Mouse (Mus musculus) heart, postnatal 0 days (tissue): ENCODE data around the gene Col11a2. TPM values are rescaled to one million over a fixed set of nuclear protein-coding genes. Genes with fewer than 3 reads are reported as not detected.

Source experiments
- ATAC-seq: fragments of 200-750 bp; cut with Nextera tagmentation; 2 replicates; pipeline ENCODE4 v1.8.0; 2017; ENCODE audit warnings: low read depth, moderate number of reproducible peaks, moderate library complexity; ENCODE audit not compliant: insufficient read depth
- DNase-seq: peaks from one replicate; pipeline ENCODE4 v3.0.0-alpha.2; 2016; ENCODE audit warnings: low spot score
- H3K27ac ChIP-seq: fragments of 300-500 bp; sonication (generic); 2 replicates; pipeline ENCODE4 v1.5.1; 2014; ENCODE audit warnings: low read depth, mild to moderate bottlenecking
- H3K27me3 ChIP-seq: fragments of 300-500 bp; sonication (generic); 2 replicates; pipeline ENCODE4 v1.6.1; 2014; ENCODE audit warnings: low read length, mixed read lengths; ENCODE audit not compliant: control insufficient read depth, insufficient read depth
- H3K36me3 ChIP-seq: fragments of 300-500 bp; sonication (generic); replicated peaks from 2 replicates; pipeline ENCODE4 v1.6.1; 2014; ENCODE audit warnings: low read length, mixed read lengths; ENCODE audit not compliant: control insufficient read depth, insufficient read depth
- H3K4me1 ChIP-seq: fragments of 300-500 bp; sonication (generic); 2 replicates; pipeline ENCODE4 v1.6.1; 2014; ENCODE audit warnings: antibody characterized with exemption; ENCODE audit not compliant: control insufficient read depth, insufficient read depth
- H3K4me2 ChIP-seq: fragments of 300-500 bp; sonication (generic); 2 replicates; pipeline ENCODE4 v1.6.1; 2014; ENCODE audit warnings: low read depth, mild to moderate bottlenecking, low read length, moderate library complexity
- H3K4me3 ChIP-seq: fragments of 300-500 bp; sonication (generic); 2 replicates; pipeline ENCODE4 v1.5.1; 2014; ENCODE audit warnings: low read depth, low read length
- H3K9ac ChIP-seq: fragments of 300-500 bp; sonication (generic); replicated peaks from 2 replicates; pipeline ENCODE4 v1.6.1; 2014; ENCODE audit warnings: low read depth, low read length, mixed read lengths
- H3K9me3 ChIP-seq: fragments of 300-500 bp; sonication (generic); replicated peaks from 2 replicates; pipeline ENCODE4 v1.6.1; 2016; ENCODE audit warnings: low read length; ENCODE audit not compliant: control insufficient read depth
- CTCF ChIP-seq: IDR thresholded peaks from 2 replicates; pipeline ENCODE4 v1.5.1; 2016; ENCODE audit warnings: antibody characterized with exemption, control low read depth, low read depth
- EP300 ChIP-seq: IDR thresholded peaks from 2 replicates; pipeline ENCODE4 v1.6.1; 2016; ENCODE audit warnings: antibody characterized with exemption, low read depth
- WGBS: fragments of 180-500 bp; shearing (Covaris S2); extraction: QIAGEN DNeasy Blood & Tissue Kit; methylation state at CpG from one replicate; pipeline ENCODE4 v1.1.7; 2014; 5-methylcytosine and 5-hydroxymethylcytosine counted together
- polyA plus RNA-seq: library from polyadenylated mRNA; unstranded; fragments of >200 nt; fragmentation: Nextera tagmentation; extraction: Ambion mirVana; gene quantifications from 2 replicates; pipeline ENCODE4 v1.2.1, GENCODE M21; 2015
- total RNA-seq: library from RNA; depleted of rRNA; stranded (reverse); fragments of >200 nt; gene quantifications from 2 replicates; pipeline ENCODE4 v1.2.3, GENCODE M21; 2014; ENCODE audit warnings: low replicate concordance

The Col11a2 gene
- total and polyA plus RNA-seq, 2 experiments from 2014 or later: 0.29 to 1.9 TPM

DNA sequence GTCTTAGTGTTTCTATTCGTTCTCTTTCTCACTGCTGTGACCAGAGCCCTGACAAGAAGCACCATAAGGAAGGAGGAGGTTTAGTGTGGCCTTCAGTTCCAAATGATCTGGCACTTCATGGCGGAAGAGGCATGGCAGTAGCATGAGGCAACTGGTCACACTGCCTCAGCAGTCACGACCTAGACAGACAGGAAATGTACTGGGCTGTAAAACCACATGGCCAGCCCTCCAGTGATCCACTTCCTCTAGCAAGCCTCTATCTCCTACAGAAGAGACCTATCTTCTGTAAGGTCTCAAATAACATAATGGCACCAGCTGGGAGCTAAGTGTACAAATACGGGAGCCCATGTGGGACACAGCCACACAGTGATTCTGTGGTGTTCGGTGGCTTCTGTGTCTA, 32.9 kb downstream of the Col11a2 start:
- no peak for ATAC-seq
- no peak for DNase-seq

DNA sequence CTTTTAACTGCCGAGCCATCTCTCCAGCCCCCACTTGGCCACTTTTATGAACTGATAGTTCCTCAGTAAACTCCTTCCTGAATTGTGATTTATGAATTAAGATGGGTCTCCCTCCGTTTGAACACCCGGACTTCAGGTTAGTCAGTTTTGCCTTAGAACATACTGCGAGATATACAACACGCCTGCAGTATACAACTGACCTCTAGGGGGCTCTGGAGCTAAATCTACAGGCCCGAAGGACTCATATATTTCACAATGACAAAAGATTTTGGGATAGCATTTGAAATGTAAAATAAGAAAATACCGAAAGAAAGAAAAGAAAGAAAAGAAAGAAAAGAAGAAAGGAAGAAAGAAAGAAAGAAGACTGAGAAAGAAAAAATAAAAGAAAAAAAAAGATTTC, 36.0 kb downstream of the Col11a2 start:
- Histone ChIP-seq H3K4me3 (no peak overlapping the region), H3K4me2 (no peak overlapping the region), H3K4me1 (no peaks in the 10 kb centered on the region), H3K9ac (no peak overlapping the region), H3K9me3 (no peaks in the 10 kb centered on the region), H3K27me3 (peaks cover 28% of the 10 kb centered on the region), H3K36me3 (no peaks in the 10 kb centered on the region), H3K27ac (no peak overlapping the region)
- no peak for DNase-seq
- no peak for ATAC-seq
- TF ChIP-seq EP300 (no peak), CTCF (peak; percentile 62)
- WGBS: 38% methylated on average over 7 of the region's 7 CpGs

More for the DNA sequence above, 32.9 kb downstream of the Col11a2 start:
- H3K4me2 ChIP-seq: no peak overlapping the region
- H3K9ac ChIP-seq: no peak overlapping the region
- H3K9me3 ChIP-seq: no peaks in the 10 kb centered on the region
- TF ChIP-seq CTCF (no peak), EP300 (no peak)
- no peak overlapping the region for H3K27ac ChIP-seq
- no peaks in the 10 kb centered on the region for H3K36me3 ChIP-seq
- peaks cover 25% of the 10 kb centered on the region for H3K27me3 ChIP-seq
- no peak overlapping the region for H3K4me3 ChIP-seq
- 60% methylated on average over 5 of the region's 5 CpGs for WGBS
- no peaks in the 10 kb centered on the region for H3K4me1 ChIP-seq

DNA sequence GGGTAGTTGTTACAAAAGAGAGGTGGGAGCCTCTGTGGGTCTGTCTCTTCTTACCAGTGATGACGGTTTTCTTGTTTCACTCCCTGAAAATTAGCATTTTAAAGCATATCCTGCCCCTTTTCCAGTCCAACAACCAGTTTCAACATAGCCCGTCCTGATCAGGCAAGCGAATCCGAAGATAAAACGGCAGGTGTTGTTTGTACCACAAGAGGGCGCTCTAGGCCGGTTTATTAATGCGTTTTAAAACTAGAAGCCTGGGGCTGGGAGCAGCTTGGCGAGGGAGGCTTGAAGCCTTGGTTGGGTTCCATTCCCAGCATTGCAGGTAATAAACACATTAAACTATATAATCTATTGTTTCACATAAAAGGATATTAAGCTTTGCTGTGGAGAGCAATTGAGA, 38.3 kb downstream of the Col11a2 start:
- Histone ChIP-seq H3K4me3 (no peak overlapping the region), H3K9ac (no peak overlapping the region), H3K9me3 (no peaks in the 10 kb centered on the region), H3K4me1 (no peaks in the 10 kb centered on the region), H3K27me3 (peaks cover 25% of the 10 kb centered on the region), H3K27ac (no peak overlapping the region), H3K4me2 (no peak overlapping the region), H3K36me3 (no peaks in the 10 kb centered on the region)
- TF ChIP-seq CTCF (peak; percentile 75), EP300 (no peak)
- WGBS: 1% methylated on average over 9 of the region's 9 CpGs
- DNase-seq: peak; percentile 66
- no peak for ATAC-seq

DNA sequence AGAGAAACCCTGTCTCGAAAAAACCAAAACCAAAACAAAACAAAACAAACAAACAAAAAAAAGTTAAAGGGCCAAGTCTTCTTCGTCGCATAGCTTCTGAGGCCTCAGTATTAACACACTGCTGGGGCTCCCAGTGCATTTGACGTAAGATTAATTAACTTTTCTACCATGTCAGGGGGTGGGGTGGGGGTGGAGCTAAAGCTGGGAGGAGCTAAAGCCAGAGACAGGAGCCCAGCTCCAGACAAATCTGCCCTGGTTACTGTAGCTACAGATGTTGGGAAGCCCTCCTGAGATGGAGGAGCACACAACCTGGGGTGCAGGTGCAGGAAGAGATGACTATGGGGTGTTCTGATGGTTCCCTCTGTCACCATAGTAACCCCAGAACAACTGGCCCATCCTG, 38.9 kb downstream of the Col11a2 start:
- TF ChIP-seq EP300: no peak
- TF ChIP-seq CTCF: no peak
- no peaks in the 10 kb centered on the region for H3K4me1 ChIP-seq
- no peak overlapping the region for H3K4me3 ChIP-seq
- no peak overlapping the region for H3K9ac ChIP-seq
- no peak overlapping the region for H3K4me2 ChIP-seq
- DNase-seq: no peak
- no peak overlapping the region for H3K27ac ChIP-seq
- H3K9me3 ChIP-seq: no peaks in the 10 kb centered on the region
- no peak for ATAC-seq
- WGBS: 61% methylated on average over 4 of the region's 4 CpGs
- no peaks in the 10 kb centered on the region for H3K36me3 ChIP-seq
- H3K27me3 ChIP-seq: peaks cover 31% of the 10 kb centered on the region

DNA sequence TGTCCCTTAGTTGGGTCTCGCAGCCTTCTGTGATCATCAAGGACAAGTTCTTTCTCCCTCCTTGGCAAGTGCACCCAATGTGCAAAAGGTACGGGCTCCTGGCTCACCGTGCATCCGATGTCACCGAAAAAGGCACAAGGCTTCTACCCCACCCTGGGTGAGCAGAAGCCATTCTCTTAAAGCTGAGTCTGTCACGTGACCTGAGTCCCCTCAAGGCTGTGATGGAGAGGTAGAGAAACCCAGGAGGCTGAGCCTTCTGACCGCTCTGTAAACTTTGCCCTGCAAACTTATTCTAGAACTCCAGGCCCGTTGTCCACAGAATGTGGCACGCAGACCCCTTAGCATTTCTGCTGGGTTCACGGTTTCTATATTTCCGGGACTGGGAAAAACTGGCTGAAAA, 39.8 kb downstream of the Col11a2 start:
- Histone ChIP-seq H3K27ac (no peak overlapping the region), H3K4me1 (no peaks in the 10 kb centered on the region), H3K4me2 (no peak overlapping the region), H3K9ac (no peak overlapping the region), H3K27me3 (peaks cover 32% of the 10 kb centered on the region), H3K4me3 (no peak overlapping the region), H3K9me3 (no peaks in the 10 kb centered on the region), H3K36me3 (no peaks in the 10 kb centered on the region)
- DNase-seq: no peak
- TF ChIP-seq CTCF (no peak), EP300 (no peak)
- no peak for ATAC-seq
- 87% methylated on average over 11 of the region's 11 CpGs for WGBS

DNA sequence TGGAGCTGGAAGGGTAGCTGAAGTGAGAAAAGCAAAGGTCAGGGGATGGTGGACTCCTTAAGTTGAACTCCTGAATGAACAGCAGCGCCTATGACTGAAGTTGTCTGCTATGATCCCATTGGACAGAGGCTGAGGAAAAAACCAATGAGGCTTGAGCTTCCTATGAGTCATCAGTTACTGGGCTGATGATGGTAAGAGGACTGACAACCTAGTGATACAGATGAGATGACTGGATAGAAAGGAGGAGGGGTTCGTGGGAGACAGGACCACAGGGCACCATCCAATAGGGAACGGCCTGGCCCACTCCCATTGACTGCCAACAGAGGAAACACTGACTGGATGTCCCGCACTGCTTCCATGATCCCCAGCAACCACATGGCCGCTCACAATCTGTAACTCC, 40.4 kb downstream of the Col11a2 start:
- 22% methylated on average over 5 of the region's 5 CpGs for WGBS

More for the DNA sequence above, 40.4 kb downstream of the Col11a2 start:
- Histone ChIP-seq H3K4me2 (no peak overlapping the region), H3K9ac (no peak overlapping the region), H3K4me1 (no peaks in the 10 kb centered on the region), H3K9me3 (no peaks in the 10 kb centered on the region), H3K27me3 (peaks cover 37% of the 10 kb centered on the region), H3K4me3 (no peak overlapping the region), H3K27ac (no peak overlapping the region), H3K36me3 (no peaks in the 10 kb centered on the region)
- DNase-seq (peak; percentile 76), ATAC-seq (peak; percentile 57)
- no peak for TF ChIP-seq CTCF
